Mouse (Mus musculus) embryonic fibroblast, embryonic 13.5 days (primary cell): ENCODE measurements at regions not wholly inside any gene's neighbourhood (a gene's known extent, or its start where the extent isn't known, plus 50 kb on each side); places are given as distances from the start of the nearest gene placed in this dataset.
"Not testable (repeated sequence)": the region's sequence is repeated elsewhere in the genome, so short reads cannot be mapped to it uniquely, and the experiment has no call there.

Source experiments
- H3K27ac ChIP-seq: 2 replicates; pipeline ENCODE4 v1.5.1; 2012; ENCODE audit warnings: low read length, control low read depth, inconsistent platforms; ENCODE audit not compliant: insufficient read depth
- H3K4me1 ChIP-seq: 2 replicates; pipeline ENCODE4 v1.6.1; 2011; ENCODE audit warnings: low read length; ENCODE audit not compliant: control insufficient read depth, insufficient read depth
- H3K4me3 ChIP-seq: 2 replicates; pipeline ENCODE4 v1.5.1; 2011; ENCODE audit warnings: mild to moderate bottlenecking, control low read depth, low read length; ENCODE audit not compliant: insufficient read depth
- CTCF ChIP-seq: IDR thresholded peaks from 2 replicates; pipeline ENCODE4 v1.5.1; 2011; ENCODE audit warnings: mild to moderate bottlenecking, control low read depth, low read length, moderate library complexity, borderline replicate concordance; ENCODE audit not compliant: insufficient read depth
- POLR2A ChIP-seq: IDR thresholded peaks from 2 replicates; pipeline ENCODE4 v1.6.1; 2011; ENCODE audit warnings: low read depth, mild to moderate bottlenecking, control low read depth, low read length, moderate library complexity

DNA sequence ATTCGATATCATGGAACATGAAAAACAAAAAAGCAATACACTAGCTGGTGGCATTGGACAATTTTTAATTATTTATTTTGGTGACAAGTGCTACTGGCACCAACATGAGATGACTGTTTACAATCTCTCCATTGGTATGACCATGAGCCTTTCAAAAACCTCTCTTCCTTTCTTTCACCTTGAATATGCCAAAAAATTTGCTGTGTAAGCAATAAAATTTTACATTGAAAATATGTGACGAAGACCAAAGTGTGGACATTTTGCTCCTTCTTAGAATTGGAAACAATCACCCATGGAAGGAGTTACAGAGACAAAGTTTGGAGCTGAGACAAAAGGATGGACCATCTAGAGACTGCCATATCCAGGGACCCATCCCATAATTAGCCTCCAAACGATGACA is 83.4 kb upstream of the Gm49339 start:
- not testable (repeated sequence) for H3K4me3 ChIP-seq, H3K4me1 ChIP-seq, H3K27ac ChIP-seq

DNA sequence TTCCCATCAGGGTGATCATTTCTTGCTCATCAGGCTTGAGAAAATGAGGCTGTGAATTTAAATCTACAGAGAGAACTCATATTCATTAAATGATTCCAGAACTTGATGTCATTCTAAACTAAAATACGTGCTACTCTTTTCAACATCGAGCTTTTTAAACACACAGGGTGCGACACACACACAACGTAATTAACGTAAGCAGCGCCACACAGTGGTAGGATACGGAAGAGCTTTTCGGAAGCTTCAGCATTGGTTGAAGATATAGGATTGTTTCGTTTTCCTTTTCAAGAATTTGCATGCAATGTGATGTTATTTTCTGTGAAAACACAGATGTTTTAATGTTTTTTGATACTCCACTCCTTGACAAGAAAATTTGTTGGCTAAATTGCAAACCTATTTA is 75.3 kb upstream of the Gm49339 start:
- Histone ChIP-seq H3K27ac (no peak overlapping the region), H3K4me1 (no peaks in the 10 kb centered on the region), H3K4me3 (no peak overlapping the region)
- peak; percentile 32; the same call in 1 of the 2 replicates for TF ChIP-seq CTCF
- no peak for TF ChIP-seq POLR2A

DNA sequence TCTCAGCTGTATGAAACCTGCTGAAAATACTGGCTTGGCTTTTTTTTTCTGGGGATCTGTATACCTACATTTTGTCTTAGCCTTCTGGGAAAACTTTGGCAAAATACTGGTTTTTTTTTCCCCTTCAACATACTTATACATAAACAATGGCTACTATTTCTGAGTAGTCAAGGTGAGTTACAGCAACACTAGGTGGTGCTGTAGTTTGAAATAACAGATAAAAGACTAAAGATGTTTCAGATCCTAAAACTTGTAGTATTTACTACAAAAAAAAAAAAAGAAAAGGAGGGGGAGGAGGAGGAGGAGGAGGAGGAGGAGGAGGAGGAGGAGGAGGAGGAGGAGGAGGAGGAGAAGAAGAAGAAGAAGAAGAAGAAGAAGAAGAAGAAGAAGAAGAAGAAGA is 67.6 kb upstream of the Gm49339 start:
- Histone ChIP-seq H3K4me3 (no peak overlapping the region), H3K4me1 (no peaks in the 10 kb centered on the region), H3K27ac (no peak overlapping the region)
- no peak for TF ChIP-seq POLR2A
- no peak for TF ChIP-seq CTCF

GRCm38 (mm10) chr10:51414512-51414911 is 65.9 kb upstream of the Gm49339 start:
- no peaks in the 10 kb centered on the region for H3K4me1 ChIP-seq
- H3K4me3 ChIP-seq, result no peak overlapping the region
- no peak for TF ChIP-seq POLR2A
- no peak for TF ChIP-seq CTCF
- no peak overlapping the region for H3K27ac ChIP-seq

DNA sequence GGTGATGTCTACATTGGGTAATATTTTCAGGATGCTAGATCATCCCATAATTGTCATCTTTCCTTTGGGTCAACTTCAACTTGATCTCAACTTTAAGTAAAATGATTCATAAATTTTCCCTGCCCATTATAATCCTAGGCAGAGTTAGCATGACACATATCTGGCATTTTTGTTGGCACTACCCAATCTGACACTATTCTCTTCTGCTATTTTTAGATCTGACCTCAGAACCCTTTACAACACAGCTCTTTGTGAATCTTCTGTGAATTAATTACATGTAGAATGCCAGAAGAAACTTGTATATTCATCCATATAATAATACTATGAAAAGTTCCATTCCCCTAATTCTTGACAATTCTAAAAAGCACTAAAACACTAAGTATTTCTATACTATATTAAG is 63.7 kb upstream of the Gm49339 start:
- H3K27ac ChIP-seq, result no peak overlapping the region
- H3K4me3 ChIP-seq, result no peak overlapping the region
- TF ChIP-seq CTCF, result no peak
- no peak for TF ChIP-seq POLR2A
- no peaks in the 10 kb centered on the region for H3K4me1 ChIP-seq

- TF ChIP-seq POLR2A, result no peak
- TF ChIP-seq CTCF, result no peak
- H3K4me1 ChIP-seq, result no peaks in the 10 kb centered on the region
- no peak overlapping the region for H3K4me3 ChIP-seq
- no peak overlapping the region for H3K27ac ChIP-seq
Measured at GRCm38 (mm10) chr10:51417221-51417911, 63.0 kb upstream of the Gm49339 start.

GRCm38 (mm10) chr10:51418550-51418949 is 61.9 kb upstream of the Gm49339 start:
- Histone ChIP-seq H3K4me3 (no peak overlapping the region), H3K4me1 (no peaks in the 10 kb centered on the region), H3K27ac (no peak overlapping the region)
- TF ChIP-seq POLR2A (no peak), CTCF (no peak)

DNA sequence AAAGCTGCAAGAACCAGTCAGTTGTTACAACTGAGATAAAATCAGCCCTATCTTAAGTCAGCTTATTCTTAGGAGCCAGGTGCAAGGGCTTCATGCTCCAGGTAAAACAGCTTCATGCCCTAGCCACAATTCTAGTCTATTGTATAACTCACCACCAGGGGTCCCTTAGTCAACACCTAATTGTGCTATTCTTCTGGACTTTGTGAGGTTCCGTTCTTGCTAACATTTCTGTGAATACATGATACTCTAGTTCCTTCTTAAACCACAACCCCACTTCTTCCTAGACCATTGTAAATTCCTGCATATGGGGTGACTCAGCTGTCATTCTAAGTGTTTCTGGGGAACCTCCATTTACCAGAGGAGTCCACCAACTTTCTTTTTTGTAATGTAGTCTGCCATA is 57.9 kb upstream of the Gm49339 start:
- H3K4me3 ChIP-seq, result no peak overlapping the region
- TF ChIP-seq CTCF (no peak), POLR2A (no peak)
- H3K4me1 ChIP-seq, result no peaks in the 10 kb centered on the region
- no peak overlapping the region for H3K27ac ChIP-seq
